Mouse (Mus musculus): ENCODE results near the gene Gm17324.

- no peak for TF ChIP-seq CTCF (IDR thresholded peaks at IDR 0.05; ENCODE audit: insufficient read depth, low read depth, low read length)
- no peak for TF ChIP-seq POLR2A (IDR thresholded peaks at IDR 0.05; ENCODE audit: insufficient read depth, low read depth, low read length)
Observed at GRCm38 (mm10) chr9:78401596-78401995, 47.0 kb downstream of the Gm17324 start.

Data from olfactory bulb, adult 2 months (tissue).